32 mouse cellular contexts compared by ENCODE assay signal in the genomic region with DNA sequence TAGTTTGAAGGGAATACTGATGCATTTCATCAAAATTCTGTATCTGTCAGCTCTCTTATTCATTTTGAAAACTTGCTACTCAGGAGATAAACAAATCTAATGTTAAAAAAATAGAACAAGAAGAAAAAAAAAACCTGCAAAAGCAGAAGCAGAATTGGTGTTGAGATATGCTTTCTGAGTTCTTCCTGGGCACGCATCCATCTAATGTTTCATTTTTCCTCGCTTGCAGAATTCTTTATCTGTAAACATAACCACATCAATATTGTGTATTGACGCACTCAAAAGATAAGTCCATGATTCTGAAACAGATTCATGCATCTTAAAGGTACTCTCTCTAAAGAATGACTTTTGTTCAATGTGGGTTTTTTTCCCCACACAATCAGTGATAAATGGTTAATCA.
"Had no signal": no experiment of that assay in that cellular context is flagged by ENCODE, and none has a peak within 500 bp of the region (broad histone marks: within the 10 kb centered on the region; RNA-seq: fewer than 3 reads in every experiment).

No protein-coding gene starts in this region.

- DNase-seq: left cerebral cortex, postnatal 4 days; liver; liver, embryonic 13.5 days; liver, postnatal 0 days; lung, adult 18-20 months; lung, adult 2 months; lung, embryonic 14.5 days; lung, postnatal 10 days; lung, postnatal 14 days; lung, postnatal 36 days; lung, postnatal 4 days; midbrain, embryonic 14.5 days had no signal

- H3K27ac ChIP-seq: limb, embryonic 10.5 days; limb, embryonic 12.5 days; limb, embryonic 13.5 days; limb, embryonic 15.5 days; liver, embryonic 12.5 days; liver, embryonic 13.5 days; liver, embryonic 14.5 days; liver, embryonic 15.5 days; lung, embryonic 15.5 days; macrophage; midbrain, embryonic 10.5 days; midbrain, embryonic 12.5 days; midbrain, embryonic 13.5 days; midbrain, embryonic 15.5 days; neural tube, embryonic 12.5 days had no signal

- H3K4me3 ChIP-seq: limb, embryonic 10.5 days; limb, embryonic 12.5 days; limb, embryonic 13.5 days; limb, embryonic 15.5 days; liver, embryonic 12.5 days; liver, embryonic 13.5 days; liver, embryonic 15.5 days; lung, embryonic 15.5 days; megakaryocyte, embryonic 14.5 days; midbrain, embryonic 10.5 days; midbrain, embryonic 12.5 days; midbrain, embryonic 13.5 days; midbrain, embryonic 15.5 days; myocyte; neural tube, embryonic 12.5 days had no signal

- H3K27me3 ChIP-seq: limb, embryonic 12.5 days; limb, embryonic 13.5 days; limb, embryonic 15.5 days; liver, embryonic 12.5 days; liver, embryonic 13.5 days; liver, embryonic 15.5 days; lung, embryonic 15.5 days; megakaryocyte, embryonic 14.5 days; midbrain, embryonic 12.5 days; midbrain, embryonic 13.5 days; midbrain, embryonic 15.5 days; neural tube, embryonic 12.5 days had no signal

- ATAC-seq: liver, embryonic 12.5 days; liver, postnatal 0 days; lung, postnatal 0 days; midbrain, embryonic 13.5 days; midbrain, embryonic 15.5 days; midbrain, embryonic 16.5 days had no signal

- H3K9ac ChIP-seq: limb, embryonic 12.5 days; limb, embryonic 13.5 days; limb, embryonic 15.5 days; liver, embryonic 12.5 days; liver, embryonic 13.5 days; liver, embryonic 14.5 days; liver, embryonic 15.5 days; liver, postnatal 0 days; lung, embryonic 14.5 days; lung, embryonic 15.5 days; midbrain, embryonic 12.5 days; midbrain, embryonic 13.5 days; midbrain, embryonic 15.5 days; neural tube, embryonic 12.5 days had no signal

- H3K9me3 ChIP-seq: limb, embryonic 10.5 days; limb, embryonic 12.5 days; limb, embryonic 13.5 days; limb, embryonic 15.5 days; liver, embryonic 12.5 days; liver, embryonic 13.5 days; liver, embryonic 15.5 days; lung, embryonic 15.5 days; midbrain, embryonic 10.5 days; midbrain, embryonic 12.5 days; midbrain, embryonic 13.5 days; midbrain, embryonic 15.5 days; neural tube, embryonic 12.5 days had no signal

- H3K4me2 ChIP-seq: limb, embryonic 12.5 days; limb, embryonic 13.5 days; limb, embryonic 15.5 days; liver, embryonic 11.5 days; liver, embryonic 12.5 days; liver, embryonic 13.5 days; liver, embryonic 15.5 days; lung, embryonic 14.5 days; lung, embryonic 15.5 days; midbrain, embryonic 11.5 days; midbrain, embryonic 12.5 days; midbrain, embryonic 13.5 days; midbrain, embryonic 15.5 days; neural tube, embryonic 12.5 days had no signal

- H3K36me3 ChIP-seq: limb, embryonic 10.5 days; limb, embryonic 12.5 days; limb, embryonic 13.5 days; limb, embryonic 15.5 days; liver, embryonic 12.5 days; liver, embryonic 13.5 days; liver, embryonic 15.5 days; lung, embryonic 15.5 days; midbrain, embryonic 10.5 days; midbrain, embryonic 12.5 days; midbrain, embryonic 13.5 days; midbrain, embryonic 15.5 days; neural tube, embryonic 12.5 days had no signal

- H3K4me1 ChIP-seq: limb, embryonic 10.5 days; limb, embryonic 12.5 days; limb, embryonic 13.5 days; limb, embryonic 15.5 days; liver, embryonic 12.5 days; liver, embryonic 13.5 days; liver, embryonic 15.5 days; lung, embryonic 15.5 days; megakaryocyte, embryonic 14.5 days; midbrain, embryonic 10.5 days; midbrain, embryonic 12.5 days; midbrain, embryonic 13.5 days; midbrain, embryonic 15.5 days; neural tube, embryonic 12.5 days had no signal
